Mouse (Mus musculus) hindbrain, embryonic 13.5 days (tissue): ENCODE measurements around the gene Zhx3. TPM values are rescaled to one million over a fixed set of nuclear protein-coding genes. Genes with fewer than 3 reads are reported as not detected.

Source experiments
- ATAC-seq: fragments of 200-750 bp; cut with Nextera tagmentation; 2 replicates; pipeline ENCODE4 v1.8.0; 2017; ENCODE audit warnings: moderate TSS enrichment; ENCODE audit not compliant: low FRiP score
- H3K27ac ChIP-seq: fragments of 300-500 bp; sonication (generic); 2 replicates; pipeline ENCODE4 v1.5.1; 2015; ENCODE audit warnings: inconsistent platforms, mild to moderate bottlenecking, moderate library complexity
- H3K27me3 ChIP-seq: fragments of 300-500 bp; sonication (generic); 2 replicates; pipeline ENCODE4 v1.6.1; 2015; ENCODE audit warnings: mild to moderate bottlenecking, inconsistent platforms
- H3K36me3 ChIP-seq: fragments of 300-500 bp; sonication (generic); 2 replicates; pipeline ENCODE4 v1.6.1; 2015; ENCODE audit warnings: mild to moderate bottlenecking, inconsistent platforms
- H3K4me1 ChIP-seq: fragments of 300-500 bp; sonication (generic); replicated peaks from 2 replicates; pipeline ENCODE4 v1.6.1; 2015; ENCODE audit warnings: inconsistent platforms
- H3K4me2 ChIP-seq: fragments of 300-500 bp; sonication (generic); 2 replicates; pipeline ENCODE4 v1.6.1; 2015; ENCODE audit warnings: inconsistent platforms, mild to moderate bottlenecking, moderate library complexity
- H3K4me3 ChIP-seq: fragments of 300-500 bp; sonication (generic); 2 replicates; pipeline ENCODE4 v1.5.1; 2015; ENCODE audit warnings: mild to moderate bottlenecking, inconsistent platforms
- H3K9ac ChIP-seq: fragments of 300-500 bp; sonication (generic); 2 replicates; pipeline ENCODE4 v1.6.1; 2015; ENCODE audit warnings: mild to moderate bottlenecking, inconsistent platforms
- H3K9me3 ChIP-seq: fragments of 300-500 bp; sonication (generic); 2 replicates; pipeline ENCODE4 v1.6.1; 2016; ENCODE audit warnings: inconsistent platforms
- WGBS: fragments of 180-500 bp; shearing (Covaris S2); methylation state at CpG from one replicate; pipeline ENCODE4 v1.1.7; 2015; 5-methylcytosine and 5-hydroxymethylcytosine counted together
- polyA plus RNA-seq: library from polyadenylated mRNA; unstranded; fragments of >200 nt; fragmentation: Nextera tagmentation; extraction: Ambion mirVana; gene quantifications from 2 replicates; pipeline ENCODE4 v1.2.1, GENCODE M21; 2015

Zhx3 gene
- polyA plus RNA-seq, 1 experiment from 2014 or later = 16.9 TPM

DNA sequence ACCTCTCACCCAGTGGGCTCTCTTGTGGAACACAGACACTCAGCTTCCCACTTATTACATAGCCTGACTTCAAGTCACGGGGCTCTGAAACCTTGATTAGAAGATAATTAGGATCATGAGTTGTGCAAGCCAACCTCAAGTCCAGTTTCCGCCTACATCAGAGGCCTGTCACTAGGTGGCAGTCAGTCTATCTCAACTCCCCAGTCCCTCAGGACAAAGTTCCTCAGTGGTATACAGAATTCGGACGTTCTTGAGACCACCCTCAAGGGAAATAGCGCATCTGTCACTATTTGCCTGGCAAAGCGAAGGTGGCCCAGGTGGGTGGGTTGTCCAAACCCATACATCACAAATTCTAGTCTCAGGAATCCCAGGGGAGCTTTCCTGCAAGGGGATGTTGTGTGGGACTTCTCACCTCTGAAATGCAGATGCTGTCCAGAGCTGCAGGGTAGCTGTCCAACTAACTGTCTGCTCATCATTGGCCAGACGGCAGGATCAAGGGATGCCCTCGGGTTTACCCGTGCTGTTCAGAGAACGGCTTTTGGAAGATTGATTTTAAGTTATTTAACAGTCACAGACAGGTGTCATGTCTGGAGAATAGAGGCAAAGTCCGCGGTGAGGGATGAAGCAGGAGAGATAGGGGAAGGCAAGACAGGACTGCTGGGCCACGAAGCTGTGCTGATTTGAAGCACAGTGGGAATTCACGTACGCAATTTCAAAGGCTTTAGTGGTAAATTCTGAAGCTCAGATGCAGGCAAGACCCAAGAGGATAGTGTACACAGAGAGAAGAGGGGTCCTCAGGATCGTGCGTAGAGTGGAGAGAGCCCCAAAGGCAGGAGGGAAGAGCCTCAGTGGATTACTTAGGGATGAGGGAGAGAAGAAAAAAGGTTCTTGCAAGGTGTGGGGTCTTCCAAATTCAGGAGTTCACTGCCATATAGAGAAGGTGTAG is 142.7 kb downstream of the Zhx3 start:
- Histone ChIP-seq H3K27ac (0 out of 2 replicates have a peak overlapping the region, but pooled peaks have one; percentile 99), H3K36me3 (peaks cover 21% of the 10 kb centered on the region), H3K9me3 (no peaks in the 10 kb centered on the region), H3K4me2 (peak overlapping the region; percentile 94), H3K9ac (peak overlapping the region; percentile 99), H3K4me3 (peak overlapping the region; percentile 88), H3K4me1 (peaks cover 46% of the 10 kb centered on the region), H3K27me3 (no peaks in the 10 kb centered on the region)
- WGBS = 32% methylated on average over 17 of the region's 17 CpGs
- ATAC-seq = 0 out of 2 replicates have a peak, but pooled peaks have one; percentile 2

DNA sequence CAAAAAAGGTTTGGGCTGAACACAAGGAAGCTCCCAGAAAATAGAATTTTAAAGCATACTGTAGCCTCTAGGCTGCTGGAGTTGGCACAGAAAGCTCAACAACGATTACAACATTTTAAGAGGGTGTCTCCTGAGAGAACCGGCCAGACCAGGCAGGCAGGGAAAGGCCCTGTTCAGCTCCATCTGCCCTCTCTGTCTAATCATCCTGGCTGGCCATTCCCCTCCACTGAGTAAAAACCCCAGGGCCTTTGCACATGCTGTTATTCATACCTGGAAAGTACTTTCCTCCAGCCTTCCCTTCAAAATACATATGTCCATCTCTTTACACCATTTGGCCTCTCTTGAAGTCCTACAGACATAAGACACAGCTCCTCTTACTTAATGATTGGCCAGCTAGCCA is 143.4 kb downstream of the Zhx3 start:
- H3K27me3 ChIP-seq = no peaks in the 10 kb centered on the region
- WGBS = 78% methylated on average over 2 of the region's 2 CpGs
- H3K27ac ChIP-seq = no peak overlapping the region
- no peaks in the 10 kb centered on the region for H3K9me3 ChIP-seq
- H3K4me3 ChIP-seq = no peak overlapping the region
- no peak overlapping the region for H3K9ac ChIP-seq
- peaks cover 19% of the 10 kb centered on the region for H3K36me3 ChIP-seq
- ATAC-seq = no peak
- peaks cover 39% of the 10 kb centered on the region for H3K4me1 ChIP-seq
- H3K4me2 ChIP-seq = no peak overlapping the region

DNA sequence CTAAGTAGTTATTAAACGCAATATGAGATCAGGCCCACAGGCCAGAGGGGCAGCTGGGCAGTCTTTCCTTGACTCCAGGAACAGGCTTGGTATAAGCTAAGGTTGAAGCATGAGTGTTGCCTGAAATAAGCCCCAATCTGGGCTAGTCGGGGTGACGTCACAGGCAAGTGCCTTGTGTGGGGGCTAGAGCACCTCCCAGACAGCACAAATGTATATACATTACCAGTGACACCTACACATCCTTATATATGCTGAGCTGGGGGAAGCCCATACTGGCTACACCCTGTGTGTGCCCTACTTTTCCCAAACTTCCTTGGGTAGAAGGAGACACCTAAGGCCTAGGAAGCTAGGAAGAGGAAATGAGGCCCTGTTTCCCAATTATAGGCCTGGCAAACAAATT is 143.8 kb downstream of the Zhx3 start:
- H3K9ac ChIP-seq = no peak overlapping the region
- H3K4me2 ChIP-seq = no peak overlapping the region
- no peak for ATAC-seq
- H3K4me1 ChIP-seq = peaks cover 34% of the 10 kb centered on the region
- no peaks in the 10 kb centered on the region for H3K27me3 ChIP-seq
- H3K27ac ChIP-seq = no peak overlapping the region
- no peaks in the 10 kb centered on the region for H3K9me3 ChIP-seq
- WGBS = 95% methylated on average over 3 of the region's 3 CpGs
- H3K36me3 ChIP-seq = peaks cover 19% of the 10 kb centered on the region
- H3K4me3 ChIP-seq = no peak overlapping the region

DNA sequence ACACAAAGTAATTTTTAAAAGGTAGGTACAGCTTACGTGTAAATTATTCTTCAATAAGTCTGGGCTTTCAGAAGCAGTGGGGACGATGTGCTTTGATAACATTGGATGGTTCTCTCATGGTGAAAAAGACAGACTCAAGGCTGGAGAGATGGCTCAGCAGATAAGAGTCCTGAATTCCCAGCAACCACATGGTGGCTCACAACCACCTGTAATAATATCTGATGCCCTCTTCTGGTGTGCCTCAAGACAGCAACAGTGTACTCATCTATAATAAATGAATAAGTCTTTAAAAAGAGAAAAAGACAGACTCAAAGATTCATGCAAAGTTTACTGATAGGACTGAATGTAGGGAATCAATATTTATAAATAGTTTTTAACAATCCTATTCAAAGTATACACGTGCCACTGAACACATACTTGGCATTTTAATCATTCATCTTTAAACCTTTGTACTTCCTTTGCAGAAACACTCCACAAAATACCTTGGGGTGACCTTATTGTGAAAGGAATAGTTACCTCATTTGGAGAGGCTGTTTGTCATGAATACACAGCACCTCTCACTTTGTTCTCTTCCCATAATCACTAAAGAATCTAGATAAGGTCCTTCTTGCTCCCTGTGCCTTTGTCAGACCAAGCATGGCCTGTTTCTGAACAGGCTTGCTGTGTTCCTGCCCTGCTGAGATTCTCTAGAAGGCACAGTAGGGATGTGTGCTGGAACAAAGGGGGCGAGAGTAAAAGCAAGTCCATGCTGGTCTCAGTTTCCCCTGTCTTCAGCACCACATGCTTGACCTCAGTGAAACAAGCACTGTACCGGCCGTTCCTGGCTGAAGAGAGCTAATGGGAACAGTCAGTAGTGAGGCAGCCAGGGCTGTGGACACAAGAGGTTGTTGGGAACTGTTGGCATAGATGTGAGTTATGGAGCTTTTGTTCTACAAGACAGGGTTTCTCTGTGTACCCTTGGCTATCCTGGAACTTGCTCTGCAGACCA is 146.6 kb downstream of the Zhx3 start:
- Histone ChIP-seq H3K27ac (no peak overlapping the region), H3K9me3 (no peaks in the 10 kb centered on the region), H3K27me3 (no peaks in the 10 kb centered on the region), H3K4me2 (no peak overlapping the region), H3K4me1 (peaks cover 14% of the 10 kb centered on the region), H3K9ac (no peak overlapping the region), H3K4me3 (no peak overlapping the region), H3K36me3 (peaks cover 39% of the 10 kb centered on the region)
- ATAC-seq = no peak
- WGBS = 80% methylated on average over 6 of the region's 6 CpGs

DNA sequence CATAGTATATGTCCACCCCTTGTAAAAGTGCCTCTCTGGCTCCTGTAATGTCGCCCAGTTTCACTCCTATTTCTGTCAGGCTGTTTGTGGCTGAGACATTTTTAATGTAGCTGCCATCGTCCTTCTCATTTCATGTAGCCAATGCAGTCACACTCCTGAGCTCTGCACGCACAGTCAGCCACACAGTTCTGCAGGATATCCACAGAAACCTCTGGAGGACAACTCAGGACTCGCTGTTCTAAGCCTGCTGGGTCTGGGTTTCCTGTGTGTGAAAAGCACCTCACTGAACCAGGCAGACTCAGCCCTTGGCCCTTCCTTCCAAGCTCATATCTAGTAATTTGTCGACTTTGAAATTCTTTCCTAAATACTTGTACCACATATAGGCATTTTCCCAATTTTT is 148.3 kb downstream of the Zhx3 start:
- peaks cover 54% of the 10 kb centered on the region for H3K36me3 ChIP-seq
- WGBS = 90% methylated on average over 5 of the region's 5 CpGs
- no peak for ATAC-seq

DNA sequence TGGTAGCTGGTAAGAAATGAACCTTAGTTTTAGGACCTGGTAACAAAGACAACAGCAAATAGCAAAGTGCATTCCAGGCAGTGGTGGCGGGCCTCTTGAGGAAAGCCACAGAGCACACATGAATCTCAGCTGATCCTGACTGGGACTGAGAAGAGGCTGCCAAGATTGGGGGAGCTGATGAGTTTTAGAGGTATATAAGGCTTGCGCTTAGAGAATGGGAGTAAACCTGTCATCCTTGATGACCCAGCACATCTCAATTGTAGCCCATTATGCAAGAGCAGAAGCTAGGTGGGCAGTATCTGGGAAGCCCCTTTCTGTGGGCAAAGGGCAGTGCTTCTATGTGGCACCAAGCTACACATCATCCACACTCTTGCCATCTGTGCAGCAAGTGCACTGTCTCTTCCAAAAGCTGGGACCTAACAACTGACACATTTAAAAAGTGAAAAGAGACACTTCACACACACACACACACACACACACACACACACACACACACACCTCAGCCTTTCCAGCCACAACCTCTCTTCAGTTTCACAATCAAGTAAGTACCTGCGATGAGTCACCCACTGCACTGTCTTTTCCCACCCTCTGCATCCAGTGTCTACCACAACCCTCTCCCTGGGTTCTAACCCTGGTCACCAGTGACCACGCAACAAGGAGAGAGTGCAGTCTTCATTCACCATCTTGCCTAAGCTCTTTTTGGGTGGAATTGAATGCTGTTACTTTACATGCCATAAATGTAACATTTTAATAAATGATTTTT is 149.0 kb downstream of the Zhx3 start:
- Histone ChIP-seq H3K36me3 (peaks cover 62% of the 10 kb centered on the region), H3K4me2 (no peak overlapping the region), H3K4me3 (no peak overlapping the region), H3K27me3 (no peaks in the 10 kb centered on the region), H3K9me3 (no peaks in the 10 kb centered on the region), H3K9ac (no peak overlapping the region), H3K4me1 (no peaks in the 10 kb centered on the region), H3K27ac (no peak overlapping the region)
- ATAC-seq = no peak
- WGBS = 93% methylated on average over 4 of the region's 4 CpGs

More for the DNA sequence above, 148.3 kb downstream of the Zhx3 start:
- Histone ChIP-seq H3K4me1 (no peaks in the 10 kb centered on the region), H3K9me3 (no peaks in the 10 kb centered on the region), H3K9ac (no peak overlapping the region), H3K4me2 (no peak overlapping the region), H3K4me3 (no peak overlapping the region), H3K27ac (no peak overlapping the region), H3K27me3 (no peaks in the 10 kb centered on the region)

DNA sequence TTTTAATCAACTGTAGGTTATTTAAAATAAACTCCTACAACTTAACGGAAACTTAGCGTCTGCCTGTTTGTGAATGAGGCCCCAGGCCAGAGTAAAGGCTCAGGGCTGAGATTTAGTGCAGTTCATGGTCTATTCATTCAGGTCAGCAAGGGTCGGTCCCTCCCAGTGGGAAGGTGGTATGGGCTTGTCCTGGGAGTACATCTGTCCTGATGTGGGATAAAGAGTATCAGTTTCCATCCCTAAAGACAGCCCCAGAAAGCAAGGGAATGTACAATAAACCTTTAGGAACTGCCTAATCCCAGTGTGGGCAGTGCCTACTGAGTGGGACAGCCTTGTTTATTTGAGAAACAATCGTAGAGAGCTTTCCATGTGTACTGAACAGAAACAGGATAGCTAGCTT is 150.1 kb downstream of the Zhx3 start:
- no peak overlapping the region for H3K27ac ChIP-seq
- no peaks in the 10 kb centered on the region for H3K9me3 ChIP-seq
- no peaks in the 10 kb centered on the region for H3K4me1 ChIP-seq
- no peaks in the 10 kb centered on the region for H3K27me3 ChIP-seq
- 82% methylated on average over 4 of the region's 4 CpGs for WGBS
- H3K36me3 ChIP-seq = peaks cover 71% of the 10 kb centered on the region
- no peak for ATAC-seq
- no peak overlapping the region for H3K9ac ChIP-seq
- no peak overlapping the region for H3K4me2 ChIP-seq
- no peak overlapping the region for H3K4me3 ChIP-seq

DNA sequence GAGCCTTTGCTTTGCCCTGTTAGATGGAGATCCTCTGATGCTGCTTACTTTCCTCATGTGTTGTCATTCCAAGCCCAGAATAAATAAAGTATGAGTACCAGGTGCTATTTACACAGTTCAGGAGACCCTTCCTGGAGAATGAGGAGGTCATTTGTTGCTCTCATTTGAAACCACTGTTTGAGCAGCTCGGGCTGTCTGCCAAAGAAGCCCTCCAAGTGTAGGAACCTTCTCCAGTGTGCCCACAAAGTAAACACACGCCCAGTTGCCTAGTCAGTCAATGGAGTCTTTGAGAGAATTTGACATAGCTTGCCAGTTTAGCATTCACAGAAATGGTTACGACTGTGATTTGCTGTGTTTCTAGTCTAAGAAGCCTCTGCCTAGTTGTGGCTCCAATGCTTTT is 154.0 kb downstream of the Zhx3 start:
- WGBS = 85% methylated on average over 3 of the region's 3 CpGs

DNA sequence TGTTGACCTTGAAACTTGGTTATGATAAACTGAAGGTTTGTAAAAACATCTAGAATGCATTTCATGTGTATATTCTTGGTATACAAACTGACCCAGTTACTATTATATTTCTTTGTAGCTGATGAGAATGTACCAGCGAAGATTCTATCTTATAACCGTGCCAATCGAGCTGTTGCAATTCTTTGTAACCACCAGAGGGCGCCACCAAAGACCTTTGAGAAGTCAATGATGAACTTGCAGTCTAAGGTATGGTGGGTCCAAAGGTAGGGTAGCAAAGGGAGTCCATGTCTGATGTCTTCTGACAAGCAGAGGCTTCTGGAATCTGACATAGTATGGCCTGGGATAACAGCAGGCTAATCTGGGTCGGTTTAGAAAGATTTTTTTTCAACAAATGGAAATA is 155.5 kb downstream of the Zhx3 start:
- peaks cover 87% of the 10 kb centered on the region for H3K36me3 ChIP-seq
- 82% methylated on average over 5 of the region's 5 CpGs for WGBS
- no peaks in the 10 kb centered on the region; the same call in 1 of the 2 replicates for H3K4me1 ChIP-seq
- H3K27ac ChIP-seq = no peak overlapping the region
- no peaks in the 10 kb centered on the region for H3K27me3 ChIP-seq
- H3K9ac ChIP-seq = no peak overlapping the region
- ATAC-seq = no peak
- H3K4me2 ChIP-seq = no peak overlapping the region
- no peak overlapping the region for H3K4me3 ChIP-seq
- H3K9me3 ChIP-seq = no peaks in the 10 kb centered on the region

More for the DNA sequence above, 154.0 kb downstream of the Zhx3 start:
- Histone ChIP-seq H3K4me1 (no peaks in the 10 kb centered on the region; the same call in 1 of the 2 replicates), H3K9ac (no peak overlapping the region), H3K36me3 (peaks cover 88% of the 10 kb centered on the region), H3K9me3 (no peaks in the 10 kb centered on the region), H3K27me3 (no peaks in the 10 kb centered on the region), H3K4me2 (no peak overlapping the region), H3K4me3 (no peak overlapping the region), H3K27ac (no peak overlapping the region)
- no peak for ATAC-seq

DNA sequence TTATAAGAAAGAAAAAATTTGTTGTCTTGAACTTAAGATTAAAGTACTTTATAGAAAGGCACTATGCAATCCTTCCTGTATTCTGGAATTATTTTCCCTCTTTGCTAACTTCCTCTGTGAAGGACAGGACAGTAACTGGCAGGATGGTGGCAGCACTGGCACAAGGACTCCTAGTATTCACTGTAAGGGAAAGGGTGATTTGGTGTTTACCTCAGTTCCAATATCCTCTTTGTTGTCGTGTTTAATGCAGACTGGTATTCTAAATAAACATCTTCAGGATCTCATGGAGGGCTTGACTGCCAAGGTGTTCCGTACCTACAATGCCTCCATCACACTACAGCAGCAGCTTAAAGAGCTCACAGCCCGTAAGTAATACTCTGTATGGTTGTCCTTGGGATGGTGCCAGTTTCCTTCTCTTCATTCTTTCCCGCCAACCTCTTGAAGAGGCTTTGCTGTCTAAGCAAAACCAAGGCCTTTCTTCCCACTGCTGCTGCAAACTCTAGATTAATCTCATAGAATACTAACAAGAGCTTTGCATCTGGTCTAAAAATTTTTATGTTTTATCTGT is 157.3 kb downstream of the Zhx3 start:
- ATAC-seq = no peak
- peaks cover 91% of the 10 kb centered on the region for H3K36me3 ChIP-seq
- H3K27ac ChIP-seq = no peak overlapping the region
- WGBS = 76% methylated on average over 4 of the region's 4 CpGs
- no peak overlapping the region for H3K9ac ChIP-seq
- no peak overlapping the region for H3K4me2 ChIP-seq
- H3K4me3 ChIP-seq = no peak overlapping the region
- no peaks in the 10 kb centered on the region for H3K9me3 ChIP-seq
- no peaks in the 10 kb centered on the region for H3K27me3 ChIP-seq
- H3K4me1 ChIP-seq = no peaks in the 10 kb centered on the region; the same call in 1 of the 2 replicates

DNA sequence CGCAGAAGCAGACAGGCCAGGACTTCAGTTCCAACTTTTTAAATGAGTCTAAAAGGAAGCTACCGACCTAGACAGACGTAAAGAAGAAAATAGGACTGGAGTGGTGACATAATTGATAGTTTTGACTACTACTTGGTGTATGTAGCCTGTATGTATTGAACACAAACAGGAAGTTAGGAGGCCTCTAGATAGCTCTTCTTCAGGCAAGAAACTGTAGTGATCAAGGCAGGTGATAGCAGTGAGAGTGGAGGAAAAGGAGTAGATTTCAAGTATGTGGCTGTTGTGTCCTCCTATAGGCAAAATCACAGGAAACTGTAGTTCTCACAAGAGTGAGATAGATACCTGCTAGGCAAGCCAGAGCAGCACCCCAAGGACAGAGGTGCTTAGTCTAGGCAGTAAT is 165.1 kb downstream of the Zhx3 start:
- no peaks in the 10 kb centered on the region for H3K27me3 ChIP-seq
- 88% methylated on average over 3 of the region's 3 CpGs for WGBS
- H3K4me2 ChIP-seq = no peak overlapping the region
- H3K4me1 ChIP-seq = no peaks in the 10 kb centered on the region
- H3K4me3 ChIP-seq = no peak overlapping the region
- no peaks in the 10 kb centered on the region for H3K9me3 ChIP-seq
- H3K27ac ChIP-seq = no peak overlapping the region
- H3K9ac ChIP-seq = no peak overlapping the region
- no peak for ATAC-seq
- H3K36me3 ChIP-seq = peaks cover 75% of the 10 kb centered on the region
